ENCODE assay signal across 8 mouse cellular contexts in genomic region chr2:75657907-75658691, GRCm38 (mm10). TPM values are rescaled to one million over a fixed set of nuclear protein-coding genes. Genes with fewer than 3 reads are reported as not detected.
DNase-seq lines count a peak whose midpoint lies in the region; ATAC-seq and TF ChIP-seq lines count a peak whose summit lies in the region.

No protein-coding gene starts in this region.

- no peak for TF ChIP-seq POLR2A in liver, adult 2 months (IDR thresholded peaks at IDR 0.05; ENCODE audit: extremely low read depth, insufficient read depth, low read length)

- peak; percentile 7; the same call in 1 of the 2 replicates for ATAC-seq in hindbrain, embryonic 13.5 days (ENCODE audit: low FRiP score)
- no peak for ATAC-seq in neural tube, embryonic 13.5 days (ENCODE audit: low read depth)

- H3K9ac ChIP-seq in hindbrain, embryonic 13.5 days: peak overlapping the region; percentile 87
- H3K9ac ChIP-seq in liver, adult 2 months (ENCODE audit: low read depth, low read length): peak overlapping the region; percentile 80
- H3K9ac ChIP-seq in neural tube, embryonic 13.5 days: peak overlapping the region; percentile 93

- peak; percentile 46 for DNase-seq in thymus, postnatal 4 days
- DNase-seq in thymus, postnatal 0 days (ENCODE audit: low spot score): no peak
- peak; percentile 80 for DNase-seq in embryo, embryonic 9.5 days (ENCODE audit: extremely low spot score)
- peak; percentile 48 for DNase-seq in liver, adult 2 months (ENCODE audit: extremely low read depth, low read depth, low spot score)
- no peak for DNase-seq in frontal cortex, adult 2 months (ENCODE audit: extremely low spot score in 1 of 2, low spot score in 1 of 2)
- no peak for DNase-seq in left cerebral cortex, postnatal 36 days (ENCODE audit: low spot score in 2 of 2)

- 3% methylated on average over 18 of the region's 18 CpGs for WGBS in hindbrain, embryonic 13.5 days
- WGBS in liver, adult 2 months: 2% methylated on average over 18 of the region's 18 CpGs
- 3% methylated on average over 18 of the region's 18 CpGs for WGBS in neural tube, embryonic 13.5 days

- H3K4me1 ChIP-seq in hindbrain, embryonic 13.5 days (replicated peaks): peaks cover 27% of the 10 kb centered on the region
- peaks cover 11% of the 10 kb centered on the region; the same call in 1 of the 2 replicates for H3K4me1 ChIP-seq in liver, adult 2 months (ENCODE audit: control insufficient read depth, insufficient read depth, low read length)
- H3K4me1 ChIP-seq in neural tube, embryonic 13.5 days (replicated peaks): peaks cover 27% of the 10 kb centered on the region

- peak overlapping the region; percentile 57 for H3K4me3 ChIP-seq in hindbrain, embryonic 13.5 days
- H3K4me3 ChIP-seq in liver, adult 2 months (ENCODE audit: insufficient read depth, low read depth, low read length): peak overlapping the region; percentile 72
- peak overlapping the region; percentile 90 for H3K4me3 ChIP-seq in neural tube, embryonic 13.5 days

- no peaks in the 10 kb centered on the region for H3K27me3 ChIP-seq in hindbrain, embryonic 13.5 days
- no peaks in the 10 kb centered on the region for H3K27me3 ChIP-seq in liver, adult 2 months (ENCODE audit: control insufficient read depth, insufficient read depth, low read length)
- H3K27me3 ChIP-seq in neural tube, embryonic 13.5 days: no peaks in the 10 kb centered on the region

- H3K27ac ChIP-seq in hindbrain, embryonic 13.5 days: peak overlapping the region; percentile 99
- peak overlapping the region; percentile 92 for H3K27ac ChIP-seq in liver, adult 2 months (replicated peaks; ENCODE audit: insufficient read depth, low read depth, low read length)
- peak overlapping the region; percentile 100 for H3K27ac ChIP-seq in neural tube, embryonic 13.5 days (replicated peaks)

- no peaks in the 10 kb centered on the region for H3K9me3 ChIP-seq in hindbrain, embryonic 13.5 days
- no peaks in the 10 kb centered on the region for H3K9me3 ChIP-seq in neural tube, embryonic 13.5 days

- H3K4me2 ChIP-seq in hindbrain, embryonic 13.5 days: peak overlapping the region; percentile 71
- peak overlapping the region; percentile 64 for H3K4me2 ChIP-seq in neural tube, embryonic 13.5 days

- peaks cover 8% of the 10 kb centered on the region for H3K36me3 ChIP-seq in hindbrain, embryonic 13.5 days
- H3K36me3 ChIP-seq in liver, adult 2 months (ENCODE audit: control insufficient read depth, insufficient read depth, low read length): peaks cover 17% of the 10 kb centered on the region
- peaks cover 8% of the 10 kb centered on the region for H3K36me3 ChIP-seq in neural tube, embryonic 13.5 days

- H3K79me2 ChIP-seq in liver, adult 2 months (ENCODE audit: control insufficient read depth, insufficient read depth, low read length): peaks cover 16% of the 10 kb centered on the region; the same call in 1 of the 2 replicates

- intact Hi-C loops in left cerebral cortex, postnatal 36 days (cut with DNase I): loop anchor here (2.0 to 5.0 kb wide), 2 partner anchors 44 to 49 kb away; partner anchors contain the start of gene Nfe2l2

- TF ChIP-seq CTCF in liver, adult 2 months (IDR thresholded peaks at IDR 0.05; ENCODE audit: low read depth, low read length): no peak

RNA-seq across cellular contexts. Expression of gene Hnrnpa3, which starts 1.0 kb away (rescaled TPM):
- 292 and 303 TPM in 2 replicates for polyA plus RNA-seq in thymus, postnatal 0 days (2015; fragmentation: Nextera tagmentation; extraction: Ambion mirVana)
- polyA plus RNA-seq in hindbrain, embryonic 13.5 days (2015; fragmentation: Nextera tagmentation; extraction: Ambion mirVana): 235 and 246 TPM in 2 replicates
- 44.2 and 45.5 TPM in 2 replicates for total RNA-seq in liver, adult 2 months (2014; rRNA removed)
- polyA plus RNA-seq in liver, adult 2 months (2012; rRNA removed): 13.9 and 14.1 TPM in 2 replicates
- 219 and 224 TPM in 2 replicates for polyA plus RNA-seq in neural tube, embryonic 13.5 days (2015; fragmentation: Nextera tagmentation; extraction: Ambion mirVana)
- 297 and 316 TPM in 2 replicates for polyA plus RNA-seq in frontal cortex, adult 2 months (2012; rRNA removed)
- total RNA-seq in left cerebral cortex, postnatal 36 days (2021): 100 to 1,000 TPM; 260 to 274 TPM

RNA-seq across cellular contexts. Expression of gene Nfe2l2, which starts 46.3 kb away (rescaled TPM):
- polyA plus RNA-seq in thymus, postnatal 0 days (2015; fragmentation: Nextera tagmentation; extraction: Ambion mirVana): 56.6 and 57.3 TPM in 2 replicates
- polyA plus RNA-seq in hindbrain, embryonic 13.5 days (2015; fragmentation: Nextera tagmentation; extraction: Ambion mirVana): 12.9 and 13.6 TPM in 2 replicates
- total RNA-seq in liver, adult 2 months (2014; rRNA removed): 29.5 and 34.1 TPM in 2 replicates
- polyA plus RNA-seq in liver, adult 2 months (2012; rRNA removed): 35.9 and 40.1 TPM in 2 replicates
- polyA plus RNA-seq in neural tube, embryonic 13.5 days (2015; fragmentation: Nextera tagmentation; extraction: Ambion mirVana): 16.4 and 19.1 TPM in 2 replicates
- polyA plus RNA-seq in frontal cortex, adult 2 months (2012; rRNA removed): 20.4 and 21.1 TPM in 2 replicates
- total RNA-seq in left cerebral cortex, postnatal 36 days (2021): 10 to 100 TPM; 11.7 to 12.3 TPM

Comparison
In these comparisons a context has a peak if more than half of its experiments do, and no peak if none do; other contexts are left out.
1. DNase-seq: peak in thymus, postnatal 4 days (single experiment), embryo, embryonic 9.5 days (single experiment) and liver, adult 2 months (single experiment); none in thymus, postnatal 0 days (single experiment), frontal cortex, adult 2 months (0 of 2) and left cerebral cortex, postnatal 36 days (0 of 2).
2. RNA of gene Hnrnpa3, which starts 1.0 kb away (polyA plus RNA-seq): 297 to 316 TPM in frontal cortex, adult 2 months, 292 to 303 TPM in thymus, postnatal 0 days, 235 to 246 TPM in hindbrain, embryonic 13.5 days and 219 to 224 TPM in neural tube, embryonic 13.5 days; 13.9 to 14.1 TPM in liver, adult 2 months; every median in the first group is over 10 times any median in the second.
3. Peak in every context shown above with its lines, with median percentiles within 50 percentile points of each other: H3K27ac ChIP-seq, H3K4me3 ChIP-seq and H3K9ac ChIP-seq.